Mouse (Mus musculus) gastrocnemius, postnatal 14 days (tissue): Measurements from ENCODE around the gene Gm44965. TPM values are rescaled to one million over a fixed set of nuclear protein-coding genes. Genes with fewer than 3 reads are reported as not detected.

Experiments used
- DNase-seq: peaks from one replicate; pipeline ENCODE4 v3.0.0; 2021; ENCODE audit warnings: mixed read lengths
- intact Hi-C: fragments of 180-260 bp; cut with DNase I; formaldehyde crosslinking; loops from one replicate; pipeline ENCODE4 v1.15.1; 2025; ENCODE audit warnings: low total_unique reads
- total RNA-seq, 2 experiments: library from RNA; stranded (reverse); gene quantifications; 2 replicates each; pipeline ENCODE4 v1.2.3; 2021

The Gm44965 gene
- total RNA-seq, 2 experiments from 2014 or later: 2.0 TPM; not detected in 1

- intact Hi-C loops: loop anchor here (5.0 to 10.0 kb wide), 2 partner anchors 126 to 471 kb away; partner anchors contain the start of gene Gimap3
- no peak for DNase-seq
Observed at GRCm38 (mm10) chr6:48646309-48646690, 52.6 kb downstream of the Gm44965 start.

GRCm38 (mm10) chr6:48646995-48647394 is 53.3 kb downstream of the Gm44965 start, which contains the start of gene Gimap8:
TSS of gene Gimap8 (plus strand) at chr6:48647234.
- intact Hi-C loops: loop anchor here (5.0 to 10.0 kb wide), 2 partner anchors 125 to 472 kb away; partner anchors contain the start of gene Gimap3
- no peak for DNase-seq

GRCm38 (mm10) chr6:48647611-48648010 is 53.9 kb downstream of the Gm44965 start:
- DNase-seq: no peak
- intact Hi-C loops: loop anchor here (5.0 to 10.0 kb wide), 2 partner anchors 125 to 473 kb away; partner anchors contain the start of gene Gimap3

GRCm38 (mm10) chr6:48648779-48649178 is 55.0 kb downstream of the Gm44965 start:
- DNase-seq: no peak
- intact Hi-C loops: loop anchor here (5.0 to 10.0 kb wide), 2 partner anchors 124 to 474 kb away; partner anchors contain the start of gene Gimap3

GRCm38 (mm10) chr6:48650041-48650440 is 56.3 kb downstream of the Gm44965 start:
- intact Hi-C loops: loop anchor here (2.0 kb wide), 1 partner anchor 55 kb away; no protein-coding TSS in a partner anchor
- DNase-seq: no peak

DNA sequence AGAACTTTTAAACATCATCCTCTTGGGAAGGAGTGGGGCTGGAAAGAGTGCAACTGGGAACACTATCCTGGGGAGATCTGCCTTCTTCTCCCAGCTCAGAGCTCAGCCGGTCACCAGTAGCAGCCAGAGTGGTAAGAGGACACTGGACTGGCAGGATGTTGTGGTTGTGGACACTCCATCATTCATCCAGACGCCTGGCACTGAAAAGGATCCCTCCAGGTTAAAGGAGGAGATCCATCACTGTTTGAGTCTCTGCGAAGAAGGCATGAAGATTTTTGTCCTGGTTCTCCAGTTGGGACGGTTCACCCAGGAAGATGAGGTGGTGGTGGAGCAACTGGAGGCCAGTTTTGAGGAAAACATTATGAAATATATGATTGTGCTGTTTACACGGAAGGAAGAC is 65.0 kb downstream of the Gm44965 start:
- DNase-seq: no peak
- intact Hi-C loops: no loop called here

DNA sequence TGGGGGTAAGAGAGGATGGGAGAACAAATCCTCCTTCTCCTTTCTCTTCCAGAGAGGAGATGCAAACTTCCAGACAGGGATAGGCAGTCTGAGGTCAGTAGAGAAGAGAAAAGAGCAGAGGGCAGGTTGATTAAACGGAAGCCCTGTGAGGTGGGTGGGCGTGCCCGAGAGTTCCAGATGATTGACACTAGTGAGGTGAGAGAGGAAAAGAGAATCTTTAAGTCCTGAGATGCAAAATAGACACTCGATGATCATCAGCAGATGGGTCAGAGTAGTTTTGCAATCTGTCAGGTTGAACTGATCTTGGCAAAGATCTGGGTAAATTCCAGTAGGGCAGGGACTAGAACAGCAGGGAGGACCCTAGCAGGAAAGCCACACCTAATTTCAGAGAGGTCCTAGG is 71.0 kb downstream of the Gm44965 start:
- intact Hi-C loops: no loop called here

DNA sequence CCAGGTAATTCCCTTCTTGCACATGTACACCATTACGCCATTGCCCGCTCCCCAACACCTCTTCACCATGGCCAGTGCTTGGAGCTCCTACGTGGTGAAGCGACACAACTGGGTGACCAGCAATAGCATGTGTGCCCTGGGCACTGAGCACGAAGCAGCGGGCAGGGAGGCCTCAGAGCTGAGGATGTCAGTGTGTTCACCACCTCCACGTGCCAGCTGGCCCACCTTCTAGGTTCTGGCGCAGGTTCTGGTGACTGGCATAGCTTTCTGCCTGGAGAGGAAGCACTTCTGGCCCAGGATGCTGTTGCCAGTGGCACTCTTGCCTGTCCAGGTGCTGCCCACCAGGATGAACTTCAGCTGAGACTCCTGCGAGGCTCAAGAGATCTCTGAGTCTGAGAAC is 71.7 kb downstream of the Gm44965 start:
- intact Hi-C loops: no loop called here
- DNase-seq: no peak

More for the DNA sequence above, 71.0 kb downstream of the Gm44965 start:
- no peak for DNase-seq

DNA sequence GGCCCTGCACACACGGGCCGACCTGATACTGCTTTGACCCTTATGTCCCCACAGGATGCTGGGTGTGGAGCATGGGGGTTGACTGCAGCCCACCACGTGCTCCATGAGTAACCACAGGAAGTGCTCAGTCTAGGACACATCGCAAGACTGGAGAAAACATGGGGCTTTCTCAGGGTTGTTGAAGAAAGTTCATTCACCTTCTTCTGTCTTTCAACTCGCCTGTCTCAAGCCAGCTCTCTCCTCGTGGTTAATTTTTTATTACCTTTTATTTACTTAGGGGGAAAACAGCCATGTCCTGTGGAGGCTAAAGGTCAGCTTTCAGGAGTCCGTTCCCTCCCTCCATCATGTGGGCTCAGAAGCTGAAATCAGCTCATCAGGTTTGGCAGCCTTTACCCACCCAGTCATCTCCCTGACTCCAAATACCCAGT is 72.4 kb downstream of the Gm44965 start:
- intact Hi-C loops: no loop called here
- no peak for DNase-seq

DNA sequence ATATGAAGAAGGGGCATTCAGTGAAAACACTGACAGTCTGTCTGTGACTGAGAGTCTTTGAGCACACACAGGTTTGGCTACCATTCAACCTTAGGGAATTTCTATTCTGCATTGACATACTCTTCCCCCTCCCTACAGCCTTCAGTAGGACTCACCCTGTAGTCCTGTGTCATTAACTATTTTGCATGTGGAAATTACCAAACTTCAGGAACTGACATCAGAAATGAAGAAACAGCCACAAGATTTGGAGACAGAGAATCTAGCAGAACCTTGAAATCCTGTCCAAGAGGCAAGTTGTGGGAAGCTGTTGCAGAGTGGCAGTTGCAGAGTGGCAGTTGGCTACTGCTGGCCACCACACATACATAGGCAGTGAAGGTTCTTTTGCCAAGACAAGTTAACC is 74.3 kb downstream of the Gm44965 start:
- no peak for DNase-seq
- intact Hi-C loops: no loop called here

Other genes with a start within 250 kb of the Gm44965 start
- 10 to 100 TPM in 1 of 2 experiments, 1 to 10 TPM in 1; 8.7 to 11.0 TPM for gene Krba1, start 198.4 kb upstream of the Gm44965 start, total RNA-seq
- gene Zfp467, start 148.1 kb upstream of the Gm44965 start, total RNA-seq: 10 to 100 TPM; 15.9 to 16.5 TPM
- 1 to 10 TPM in 1 of 2 experiments, under 1 TPM in 1; 0.16 to 1.1 TPM for gene Sspo, start 145.7 kb upstream of the Gm44965 start, total RNA-seq
- gene Atp6v0e2, start 56.3 kb upstream of the Gm44965 start, total RNA-seq: 10 to 100 TPM; 48.6 to 48.9 TPM
- 10 to 100 TPM; 13.2 to 15.4 TPM for gene Lrrc61, start 39.1 kb upstream of the Gm44965 start, total RNA-seq
- gene Rarres2, start 21.2 kb upstream of the Gm44965 start, total RNA-seq: 10 to 100 TPM; 22.2 to 35.7 TPM
- not detected for gene Gm45021, start 4.3 kb upstream of the Gm44965 start, total RNA-seq
- 10 to 100 TPM; 18.5 to 19.0 TPM for gene Repin1, start 58 bp upstream of the Gm44965 start, total RNA-seq
- 1 to 10 TPM; 5.2 to 5.5 TPM for gene Zfp775, start 8.1 kb downstream of the Gm44965 start, total RNA-seq
- under 1 TPM; 0.40 to 0.45 TPM for gene AI854703, start 32.8 kb downstream of the Gm44965 start, total RNA-seq
- gene Gimap8, start 53.3 kb downstream of the Gm44965 start, total RNA-seq: 1 to 10 TPM; 4.3 to 5.3 TPM
- 1 to 10 TPM; 1.6 to 2.2 TPM for gene Gimap9, start 82.2 kb downstream of the Gm44965 start, total RNA-seq
- 10 to 100 TPM; 10.7 to 12.5 TPM for gene Gimap4, start 90.6 kb downstream of the Gm44965 start, total RNA-seq
- 10 to 100 TPM; 21.8 to 22.0 TPM for gene Gimap6, start 114.3 kb downstream of the Gm44965 start, total RNA-seq
- gene Gm28053, start 124.7 kb downstream of the Gm44965 start, total RNA-seq: 1 to 10 TPM; 1.8 to 4.3 TPM
- gene Gimap7, start 124.7 kb downstream of the Gm44965 start, total RNA-seq: not detected
- 1 to 10 TPM; 5.7 to 6.4 TPM for gene Gimap1, start 145.1 kb downstream of the Gm44965 start, total RNA-seq
- gene Gimap5, start 152.3 kb downstream of the Gm44965 start, total RNA-seq: 1 to 10 TPM; 3.6 to 4.5 TPM
- gene Gimap3, start 176.9 kb downstream of the Gm44965 start, total RNA-seq: under 1 TPM in 1 of 2 experiments, not detected in 1; 0.22 TPM
- 1 to 10 TPM; 8.1 to 9.1 TPM for gene Tmem176a, start 247.0 kb downstream of the Gm44965 start, total RNA-seq
- gene Tmem176b, start 247.6 kb downstream of the Gm44965 start, total RNA-seq: 10 to 100 TPM; 19.5 to 26.1 TPM